ENCODE assay signal across 9 mouse cellular contexts in the genomic region with DNA sequence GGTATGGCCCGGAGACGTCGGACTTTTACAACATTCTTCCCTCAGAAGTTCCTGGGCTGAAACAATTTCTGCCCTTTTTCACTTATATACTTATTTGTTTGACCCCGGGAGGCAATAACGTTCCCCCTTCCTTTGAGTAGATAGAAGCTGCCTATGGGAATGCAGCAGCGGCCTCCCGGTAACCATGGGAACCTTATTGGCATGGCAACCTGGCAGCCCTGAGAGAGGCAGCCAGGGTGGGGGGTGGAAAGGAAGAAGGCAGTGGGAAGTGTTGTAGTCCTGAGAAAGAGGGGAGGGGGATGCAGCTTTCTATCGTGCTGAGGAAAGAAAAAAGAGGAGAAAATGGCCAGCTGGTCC. TPM values are rescaled to one million over a fixed set of nuclear protein-coding genes. Genes with fewer than 3 reads are reported as not detected.
A peak's percentile ranks its signal among the peaks of the same experiment; 100 is the strongest.
DNase-seq lines count a peak whose midpoint lies in the region; ATAC-seq and TF ChIP-seq lines count a peak whose summit lies in the region.
"Had no signal": no experiment of that assay in that cellular context is flagged by ENCODE, and none has a peak within 500 bp of the region (broad histone marks: within the 10 kb centered on the region; RNA-seq: fewer than 3 reads in every experiment).

Gene Fez1, plus strand, starts transcription at position 221 of the 357 bp plus-strand sequence.

- no peaks in the 10 kb centered on the region for H3K4me1 ChIP-seq in kidney, postnatal 0 days (replicated peaks; ENCODE audit: insufficient read depth, low read length)
- no peaks in the 10 kb centered on the region for H3K4me1 ChIP-seq in cerebellum, adult 2 months (ENCODE audit: control insufficient read depth, insufficient read depth, low read length)
- peaks cover 7% of the 10 kb centered on the region; the same call in 1 of the 2 replicates for H3K4me1 ChIP-seq in neural tube, embryonic 14.5 days (ENCODE audit: control insufficient read depth, insufficient read depth, low read length)
- H3K4me1 ChIP-seq in thymus, adult 2 months (replicated peaks; ENCODE audit: control insufficient read depth, insufficient read depth, low read length): no peaks in the 10 kb centered on the region
- H3K4me1 ChIP-seq: megakaryocyte, embryonic 14.5 days had no signal

- ATAC-seq in kidney, postnatal 0 days (replicated peaks; ENCODE audit: low FRiP score, low read depth): no peak
- peak; percentile 98 for ATAC-seq in neural tube, embryonic 14.5 days (ENCODE audit: low read depth)

- no peak within 1 kb of the TSS for H3K9ac ChIP-seq in kidney, postnatal 0 days (ENCODE audit: low read depth, low read length)
- peak within 1 kb of the TSS; percentile 32; the same call in 1 of the 2 replicates for H3K9ac ChIP-seq in neural tube, embryonic 14.5 days (replicated peaks; ENCODE audit: low read depth, low read length)

- TF ChIP-seq CTCF in kidney, postnatal 0 days (IDR thresholded peaks at IDR 0.05; ENCODE audit: low read depth): no peak
- no peak for TF ChIP-seq CTCF in cerebellum, adult 2 months (IDR thresholded peaks at IDR 0.05; ENCODE audit: borderline replicate concordance, insufficient read depth, low read depth, low read length)
- no peak for TF ChIP-seq CTCF in thymus, adult 2 months (IDR thresholded peaks at IDR 0.05; ENCODE audit: borderline replicate concordance, control insufficient read depth, extremely low read depth, insufficient read depth, low read length, poor library complexity)

- 0 out of 2 replicates have a peak within 1 kb of the TSS, but pooled peaks have one; percentile 3 for H3K4me2 ChIP-seq in kidney, postnatal 0 days (ENCODE audit: low read length)
- H3K4me2 ChIP-seq in neural tube, embryonic 14.5 days (ENCODE audit: low read depth, low read length): peak within 1 kb of the TSS; percentile 46

- H3K4me3 ChIP-seq in kidney, postnatal 0 days (replicated peaks; ENCODE audit: low read depth, low read length): no peak within 1 kb of the TSS
- H3K4me3 ChIP-seq in cerebellum, adult 2 months (replicated peaks; ENCODE audit: insufficient read depth, low read depth, low read length): no peak within 1 kb of the TSS
- peak within 1 kb of the TSS; percentile 20 for H3K4me3 ChIP-seq in neural tube, embryonic 14.5 days (ENCODE audit: low read depth, low read length)
- H3K4me3 ChIP-seq in thymus, adult 2 months (ENCODE audit: control insufficient read depth, insufficient read depth, low read length): no peak within 1 kb of the TSS
- H3K4me3 ChIP-seq: megakaryocyte, embryonic 14.5 days had no signal

- no peaks in the 10 kb centered on the region for H3K27me3 ChIP-seq in kidney, postnatal 0 days (ENCODE audit: insufficient read depth, low read length)
- no peaks in the 10 kb centered on the region for H3K27me3 ChIP-seq in cerebellum, adult 2 months (ENCODE audit: control insufficient read depth, insufficient read depth, low read length)
- H3K27me3 ChIP-seq in neural tube, embryonic 14.5 days (ENCODE audit: control insufficient read depth, insufficient read depth, low read length): no peaks in the 10 kb centered on the region
- no peaks in the 10 kb centered on the region for H3K27me3 ChIP-seq in thymus, adult 2 months (ENCODE audit: control insufficient read depth, insufficient read depth, low read length)

- TF ChIP-seq POLR2A in cerebellum, adult 2 months (IDR thresholded peaks at IDR 0.05; ENCODE audit: borderline replicate concordance, insufficient read depth, low read length): no peak
- TF ChIP-seq POLR2A in thymus, adult 2 months (IDR thresholded peaks at IDR 0.05; ENCODE audit: control insufficient read depth, extremely low read depth, insufficient read depth, low read length, poor library complexity): no peak

- 3% methylated on average over 8 of the region's 8 CpGs for WGBS in kidney, postnatal 0 days
- WGBS in cerebellum, adult 2 months: 3% methylated on average over 8 of the region's 8 CpGs
- WGBS in neural tube, embryonic 14.5 days: 0% methylated on average over 8 of the region's 8 CpGs
- 15% methylated on average over 8 of the region's 8 CpGs for WGBS in thymus, adult 2 months

- H3K36me3 ChIP-seq in kidney, postnatal 0 days (ENCODE audit: insufficient read depth, low read length): no peaks in the 10 kb centered on the region
- H3K36me3 ChIP-seq in neural tube, embryonic 14.5 days (ENCODE audit: control insufficient read depth, insufficient read depth, low read length): no peaks in the 10 kb centered on the region
- H3K36me3 ChIP-seq in thymus, adult 2 months (ENCODE audit: control insufficient read depth, insufficient read depth, low read length): no peaks in the 10 kb centered on the region

- no peaks in the 10 kb centered on the region for H3K9me3 ChIP-seq in kidney, postnatal 0 days (replicated peaks; ENCODE audit: low read length)
- no peaks in the 10 kb centered on the region for H3K9me3 ChIP-seq in neural tube, embryonic 14.5 days (ENCODE audit: control insufficient read depth, low read length)
- H3K9me3 ChIP-seq: megakaryocyte, embryonic 14.5 days had no signal

- DNase-seq in kidney, postnatal 0 days (ENCODE audit: low spot score): peak; percentile 17
- no peak for DNase-seq in kidney, adult 11 months
- DNase-seq in cerebellum, adult 2 months: peak; percentile 65 to 75
- DNase-seq in forelimb bud, embryonic 11.5 days (ENCODE audit: low read depth, low spot score): peak; percentile 82
- DNase-seq in left cerebral cortex, adult 11 months (ENCODE audit: low spot score): peak; percentile 84
- DNase-seq in thymus, adult 2 months: no peak
- no peak for DNase-seq in lung, postnatal 36 days

- no peak within 1 kb of the TSS for H3K27ac ChIP-seq in kidney, postnatal 0 days
- H3K27ac ChIP-seq in cerebellum, adult 2 months (ENCODE audit: insufficient read depth, low read length): no peak within 1 kb of the TSS
- peak within 1 kb of the TSS; percentile 93 for H3K27ac ChIP-seq in neural tube, embryonic 14.5 days (ENCODE audit: low read depth, low read length)
- H3K27ac ChIP-seq in thymus, adult 2 months (ENCODE audit: control insufficient read depth, insufficient read depth, low read length): no peak within 1 kb of the TSS

RNA-seq across cellular contexts. Expression of gene Fez1, which starts in this region (rescaled TPM):
- 2.5 and 2.6 TPM in 2 replicates for polyA plus RNA-seq in kidney, postnatal 0 days (2015; fragmentation: Nextera tagmentation; extraction: Ambion mirVana)
- 451 and 465 TPM in 2 replicates for polyA plus RNA-seq in cerebellum, adult 2 months (2012; rRNA removed)
- polyA plus RNA-seq in neural tube, embryonic 14.5 days (2014; fragmentation: Nextera tagmentation; extraction: Ambion mirVana): 664 and 692 TPM in 2 replicates
- 0.30 and 0.55 TPM in 2 replicates for polyA plus RNA-seq in thymus, adult 2 months (2012; rRNA removed)

Comparison
In these comparisons a context has a peak if more than half of its experiments do, and no peak if none do; other contexts are left out.
1. RNA of gene Fez1 (polyA plus RNA-seq): 664 to 692 TPM in neural tube, embryonic 14.5 days and 451 to 465 TPM in cerebellum, adult 2 months; 2.5 to 2.6 TPM in kidney, postnatal 0 days and 0.30 to 0.55 TPM in thymus, adult 2 months; every median in the first group is over 100 times any median in the second.
2. DNase-seq: peak in kidney, postnatal 0 days (single experiment), cerebellum, adult 2 months (2 of 2), forelimb bud, embryonic 11.5 days (single experiment) and left cerebral cortex, adult 11 months (single experiment); none in kidney, adult 11 months (single experiment), thymus, adult 2 months (single experiment) and lung, postnatal 36 days (single experiment).